Comparison of ENCODE assay signal across 47 mouse cellular contexts in genomic region chr6:29111501-29111900, GRCm38 (mm10). TPM values are rescaled to one million over a fixed set of nuclear protein-coding genes. Genes with fewer than 3 reads are reported as not detected.
"Had no signal": no experiment of that assay in that cellular context is flagged by ENCODE, and none has a peak within 500 bp of the region (broad histone marks: within the 10 kb centered on the region; RNA-seq: fewer than 3 reads in every experiment).

No protein-coding gene starts in this region.

- H3K36me3 ChIP-seq: limb, embryonic 10.5 days; limb, embryonic 12.5 days; limb, embryonic 13.5 days; limb, embryonic 15.5 days; liver, embryonic 12.5 days; liver, embryonic 13.5 days; liver, embryonic 15.5 days; lung, embryonic 15.5 days; midbrain, embryonic 10.5 days; midbrain, embryonic 12.5 days; midbrain, embryonic 13.5 days; midbrain, embryonic 15.5 days; neural tube, embryonic 12.5 days had no signal

- ATAC-seq: liver, embryonic 12.5 days; liver, postnatal 0 days; lung, postnatal 0 days; midbrain, embryonic 13.5 days; midbrain, embryonic 15.5 days; midbrain, embryonic 16.5 days had no signal

- H3K4me1 ChIP-seq: limb, embryonic 10.5 days; limb, embryonic 12.5 days; limb, embryonic 13.5 days; limb, embryonic 15.5 days; liver, embryonic 12.5 days; liver, embryonic 13.5 days; liver, embryonic 15.5 days; lung, embryonic 15.5 days; megakaryocyte, embryonic 14.5 days; midbrain, embryonic 10.5 days; midbrain, embryonic 12.5 days; midbrain, embryonic 13.5 days; midbrain, embryonic 15.5 days; neural tube, embryonic 12.5 days had no signal

- H3K27ac ChIP-seq: limb, embryonic 10.5 days; limb, embryonic 12.5 days; limb, embryonic 13.5 days; limb, embryonic 15.5 days; liver, embryonic 12.5 days; liver, embryonic 13.5 days; liver, embryonic 14.5 days; liver, embryonic 15.5 days; lung, embryonic 15.5 days; macrophage; midbrain, embryonic 10.5 days; midbrain, embryonic 12.5 days; midbrain, embryonic 13.5 days; midbrain, embryonic 15.5 days; neural tube, embryonic 12.5 days had no signal

- H3K4me3 ChIP-seq: limb, embryonic 10.5 days; limb, embryonic 12.5 days; limb, embryonic 13.5 days; limb, embryonic 15.5 days; liver, embryonic 12.5 days; liver, embryonic 13.5 days; liver, embryonic 15.5 days; lung, embryonic 15.5 days; megakaryocyte, embryonic 14.5 days; midbrain, embryonic 10.5 days; midbrain, embryonic 12.5 days; midbrain, embryonic 13.5 days; midbrain, embryonic 15.5 days; myocyte; neural tube, embryonic 12.5 days had no signal

- H3K9ac ChIP-seq: limb, embryonic 12.5 days; limb, embryonic 13.5 days; limb, embryonic 15.5 days; liver, embryonic 12.5 days; liver, embryonic 13.5 days; liver, embryonic 14.5 days; liver, embryonic 15.5 days; liver, postnatal 0 days; lung, embryonic 14.5 days; lung, embryonic 15.5 days; midbrain, embryonic 12.5 days; midbrain, embryonic 13.5 days; midbrain, embryonic 15.5 days; neural tube, embryonic 12.5 days had no signal

- H3K9me3 ChIP-seq: limb, embryonic 10.5 days; limb, embryonic 15.5 days; liver, embryonic 15.5 days; lung, embryonic 15.5 days; midbrain, embryonic 15.5 days had no signal

- H3K27me3 ChIP-seq: limb, embryonic 12.5 days; limb, embryonic 13.5 days; limb, embryonic 15.5 days; liver, embryonic 12.5 days; liver, embryonic 13.5 days; liver, embryonic 15.5 days; lung, embryonic 15.5 days; midbrain, embryonic 12.5 days; midbrain, embryonic 13.5 days; midbrain, embryonic 15.5 days; neural tube, embryonic 12.5 days had no signal

- DNase-seq: left cerebral cortex, postnatal 4 days; liver; liver, embryonic 13.5 days; liver, postnatal 0 days; lung, adult 18-20 months; lung, adult 2 months; lung, embryonic 14.5 days; lung, postnatal 10 days; lung, postnatal 14 days; lung, postnatal 36 days; lung, postnatal 4 days; midbrain, embryonic 14.5 days had no signal

- H3K4me2 ChIP-seq: limb, embryonic 12.5 days; limb, embryonic 13.5 days; limb, embryonic 15.5 days; liver, embryonic 11.5 days; liver, embryonic 12.5 days; liver, embryonic 13.5 days; liver, embryonic 15.5 days; lung, embryonic 14.5 days; lung, embryonic 15.5 days; midbrain, embryonic 11.5 days; midbrain, embryonic 12.5 days; midbrain, embryonic 13.5 days; midbrain, embryonic 15.5 days; neural tube, embryonic 12.5 days had no signal

RNA-seq across cellular contexts. Expression of gene Lep, which starts 51.5 kb away (rescaled TPM):
- total RNA-seq: left cerebral cortex, postnatal 10 days; left cerebral cortex, postnatal 14 days; left cerebral cortex, postnatal 25 days; left cerebral cortex, postnatal 36 days; left cerebral cortex, postnatal 4 days; megakaryocyte progenitor cell, adult 5-6 weeks; megakaryocyte, adult 5-6 weeks; megakaryocyte-erythroid progenitor cell, adult 5-6 weeks; midbrain, postnatal 0 days; monocyte, adult 5-6 weeks had no signal
- polyA plus RNA-seq: limb, embryonic 10.5 days; limb, embryonic 11.5 days; limb, embryonic 12.5 days; limb, embryonic 13.5 days; limb, embryonic 14.5 days; limb, embryonic 15.5 days; liver, adult 2 months; liver, embryonic 11.5 days; liver, embryonic 12.5 days; liver, embryonic 13.5 days; liver, embryonic 14.5 days; liver, embryonic 15.5 days; liver, embryonic 16.5 days; liver, postnatal 0 days; lung, embryonic 14.5 days; lung, embryonic 15.5 days; lung, embryonic 16.5 days; lung, postnatal 0 days; macrophage; midbrain, embryonic 10.5 days; midbrain, embryonic 11.5 days; midbrain, embryonic 12.5 days; midbrain, embryonic 13.5 days; midbrain, embryonic 14.5 days; midbrain, embryonic 15.5 days; midbrain, embryonic 16.5 days; midbrain, postnatal 0 days; myocyte; neural tube, embryonic 11.5 days; neural tube, embryonic 12.5 days had no signal
